Mouse (Mus musculus) forebrain, postnatal 0 days (tissue): Measurements from ENCODE around the gene Nsun2. TPM values are rescaled to one million over a fixed set of nuclear protein-coding genes. Genes with fewer than 3 reads are reported as not detected.

Experiments
- ATAC-seq: fragments of 200-750 bp; cut with Nextera tagmentation; 2 replicates; pipeline ENCODE4 v1.8.0; 2017; ENCODE audit warnings: mild to moderate bottlenecking, moderate library complexity
- DNase-seq: peaks from one replicate; pipeline ENCODE4 v3.0.0-alpha.2; 2015
- H3K27ac ChIP-seq: fragments of 300-500 bp; sonication (generic); 2 replicates; pipeline ENCODE4 v1.5.1; 2014; ENCODE audit warnings: low read depth, mild to moderate bottlenecking, antibody characterized with exemption, low read length, moderate library complexity, mixed read lengths
- H3K27me3 ChIP-seq: fragments of 300-500 bp; sonication (generic); 2 replicates; pipeline ENCODE4 v1.6.1; 2014; ENCODE audit warnings: mild to moderate bottlenecking, low read length, mixed read lengths; ENCODE audit not compliant: insufficient read depth
- H3K36me3 ChIP-seq: fragments of 300-500 bp; sonication (generic); 2 replicates; pipeline ENCODE4 v1.6.1; 2014; ENCODE audit warnings: mild to moderate bottlenecking, moderate library complexity; ENCODE audit not compliant: insufficient read depth
- H3K4me1 ChIP-seq: fragments of 300-500 bp; sonication (generic); 2 replicates; pipeline ENCODE4 v1.6.1; 2014; ENCODE audit warnings: antibody characterized with exemption; ENCODE audit not compliant: insufficient read depth
- H3K4me2 ChIP-seq: fragments of 300-500 bp; sonication (generic); 2 replicates; pipeline ENCODE4 v1.6.1; 2014; ENCODE audit warnings: low read depth, mild to moderate bottlenecking, moderate library complexity
- H3K4me3 ChIP-seq: fragments of 300-500 bp; sonication (generic); 2 replicates; pipeline ENCODE4 v1.5.1; 2014; ENCODE audit warnings: low read depth, low read length, mixed read lengths
- H3K9ac ChIP-seq: fragments of 300-500 bp; sonication (generic); 2 replicates; pipeline ENCODE4 v1.6.1; 2014; ENCODE audit warnings: mild to moderate bottlenecking
- H3K9me3 ChIP-seq: fragments of 300-500 bp; sonication (generic); 2 replicates; pipeline ENCODE4 v1.6.1; 2016; ENCODE audit warnings: low read length
- CTCF ChIP-seq: sonication (generic); IDR thresholded peaks from 2 replicates; pipeline ENCODE4 v1.5.1; 2016; ENCODE audit warnings: antibody characterized with exemption, control low read depth, low read depth
- WGBS: fragments of 180-500 bp; shearing (Covaris S2); extraction: QIAGEN DNeasy Blood & Tissue Kit; methylation state at CpG from one replicate; pipeline ENCODE4 v1.1.7; 2014; 5-methylcytosine and 5-hydroxymethylcytosine counted together
- polyA plus RNA-seq: library from polyadenylated mRNA; unstranded; fragments of >200 nt; fragmentation: Nextera tagmentation; extraction: Ambion mirVana; gene quantifications from 2 replicates; pipeline ENCODE4 v1.2.1, GENCODE M21; 2015
- total RNA-seq: library from RNA; depleted of rRNA; stranded (reverse); fragments of >200 nt; gene quantifications from 2 replicates; pipeline ENCODE4 v1.2.3, GENCODE M21; 2014

Nsun2 gene
- total and polyA plus RNA-seq, 2 experiments from 2014 or later, result 64.3 to 74.4 TPM

DNA sequence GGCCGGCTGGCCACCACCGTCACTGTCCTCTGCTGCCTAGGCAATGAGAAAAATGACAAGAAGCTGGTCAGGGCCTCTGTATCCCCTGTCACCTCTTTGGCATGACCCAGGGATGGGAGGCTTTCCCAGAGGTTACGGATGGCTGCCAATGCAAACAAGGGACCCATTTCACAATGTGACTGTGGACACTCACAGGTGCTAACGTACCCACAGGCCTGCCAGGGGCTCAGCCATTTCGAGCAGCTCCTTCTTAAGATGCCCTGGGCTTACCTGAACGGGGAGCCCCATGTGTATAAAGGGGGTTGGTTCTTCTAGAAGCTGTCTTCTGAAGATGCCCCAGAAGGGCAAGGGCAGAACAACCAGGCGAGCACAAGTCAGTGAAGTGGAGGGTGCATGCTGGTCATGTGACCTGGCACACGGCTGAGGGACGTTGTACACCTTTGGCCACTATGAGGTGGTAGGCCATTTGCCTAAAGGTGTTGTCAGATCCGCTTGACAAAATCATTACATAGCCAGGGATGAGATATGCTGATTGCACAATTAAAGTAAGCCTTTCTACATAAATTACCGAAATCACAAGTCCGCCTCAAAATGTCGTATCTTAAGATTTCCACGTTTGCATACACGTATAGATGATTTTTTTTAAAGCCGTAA is 43.8 kb downstream of the Nsun2 start:
- Histone ChIP-seq H3K4me3 (no peak overlapping the region), H3K27me3 (no peaks in the 10 kb centered on the region), H3K9ac (no peak overlapping the region), H3K4me1 (no peaks in the 10 kb centered on the region), H3K36me3 (no peaks in the 10 kb centered on the region), H3K9me3 (no peaks in the 10 kb centered on the region), H3K27ac (no peak overlapping the region), H3K4me2 (no peak overlapping the region)
- WGBS, result 91% methylated on average over 16 of the region's 16 CpGs
- DNase-seq (no peak), ATAC-seq (no peak)
- TF ChIP-seq CTCF, result no peak

DNA sequence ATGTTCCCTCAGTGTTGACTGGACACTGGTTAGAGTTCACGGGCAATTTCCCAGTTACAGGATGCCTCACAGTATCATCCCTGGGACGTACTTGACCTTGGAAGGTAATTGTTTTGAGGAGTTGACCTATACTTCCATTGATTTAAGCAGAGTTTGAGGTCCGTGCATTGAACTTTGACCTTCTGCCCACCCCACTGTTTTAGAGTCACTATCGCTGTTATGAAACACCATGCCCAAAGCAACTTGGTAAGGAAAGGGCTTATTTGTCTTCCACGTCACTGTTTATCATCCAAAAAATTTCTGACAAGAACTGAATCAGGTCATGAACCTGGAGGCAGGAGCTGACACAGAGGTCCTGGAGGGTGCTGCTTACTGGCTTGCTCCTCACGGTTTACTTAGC is 48.9 kb downstream of the Nsun2 start:
- no peak for TF ChIP-seq CTCF
- no peak for ATAC-seq
- 94% methylated on average over 6 of the region's 6 CpGs for WGBS

GRCm38 (mm10) chr13:69583591-69583990 is 50.0 kb downstream of the Nsun2 start:
- Histone ChIP-seq H3K9ac (no peak overlapping the region), H3K27ac (no peak overlapping the region), H3K36me3 (no peaks in the 10 kb centered on the region), H3K4me1 (no peaks in the 10 kb centered on the region), H3K4me3 (no peak overlapping the region), H3K9me3 (no peaks in the 10 kb centered on the region), H3K4me2 (no peak overlapping the region), H3K27me3 (no peaks in the 10 kb centered on the region)
- ATAC-seq, result no peak
- no peak for TF ChIP-seq CTCF
- no peak for DNase-seq
- WGBS, result 91% methylated on average over 6 of the region's 6 CpGs

More for the DNA sequence above, 48.9 kb downstream of the Nsun2 start:
- no peak overlapping the region for H3K27ac ChIP-seq
- no peaks in the 10 kb centered on the region for H3K9me3 ChIP-seq
- H3K4me1 ChIP-seq, result no peaks in the 10 kb centered on the region
- no peak for DNase-seq
- no peak overlapping the region for H3K4me3 ChIP-seq
- no peaks in the 10 kb centered on the region for H3K27me3 ChIP-seq
- no peaks in the 10 kb centered on the region for H3K36me3 ChIP-seq
- no peak overlapping the region for H3K9ac ChIP-seq
- H3K4me2 ChIP-seq, result no peak overlapping the region

DNA sequence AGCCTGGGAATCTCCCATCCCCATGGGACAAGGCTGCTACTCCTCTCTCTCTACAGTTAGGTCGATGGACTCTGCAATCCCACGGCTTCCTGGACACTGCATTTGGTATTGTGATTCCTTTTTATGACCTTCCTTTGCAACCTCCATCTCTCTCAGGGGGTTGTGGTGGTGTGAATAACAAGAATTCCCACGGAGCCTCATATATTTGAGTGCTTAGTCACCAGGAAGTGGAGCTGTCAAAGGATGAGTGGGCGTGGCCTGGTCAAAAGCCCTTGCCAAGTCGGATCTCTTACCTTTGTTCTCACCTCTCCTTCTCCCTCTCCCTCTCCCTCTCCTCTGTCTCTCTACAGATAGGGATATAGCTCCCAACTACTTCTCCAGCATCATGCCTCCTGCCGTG is 52.3 kb downstream of the Nsun2 start:
- no peaks in the 10 kb centered on the region for H3K36me3 ChIP-seq
- no peak overlapping the region for H3K27ac ChIP-seq
- H3K4me2 ChIP-seq, result no peak overlapping the region
- TF ChIP-seq CTCF, result no peak
- no peak overlapping the region for H3K9ac ChIP-seq
- H3K9me3 ChIP-seq, result no peaks in the 10 kb centered on the region
- H3K27me3 ChIP-seq, result no peaks in the 10 kb centered on the region
- no peaks in the 10 kb centered on the region for H3K4me1 ChIP-seq
- no peak overlapping the region for H3K4me3 ChIP-seq
- DNase-seq, result no peak
- ATAC-seq, result no peak
- WGBS, result 68% methylated on average over 6 of the region's 6 CpGs

DNA sequence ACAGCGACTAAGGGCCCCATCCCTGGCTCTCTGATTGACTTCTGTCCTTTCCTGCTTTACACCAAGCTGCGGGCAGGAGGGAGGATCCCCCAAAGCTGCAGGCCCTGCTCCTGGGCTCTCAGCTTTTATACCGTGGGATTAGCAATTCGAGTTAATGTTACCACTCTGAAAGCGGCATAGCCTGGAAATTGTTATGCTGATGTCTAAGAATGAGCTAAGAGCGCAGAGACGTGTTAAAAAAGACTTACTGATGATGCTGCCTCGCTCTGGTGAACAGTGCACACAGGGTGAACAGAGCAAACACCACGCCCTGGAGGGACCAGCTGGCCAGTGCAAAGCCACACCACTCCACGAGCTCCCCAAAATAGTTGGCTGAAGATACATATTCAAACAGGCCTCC is 52.8 kb downstream of the Nsun2 start:
- no peak overlapping the region for H3K9ac ChIP-seq
- H3K36me3 ChIP-seq, result no peaks in the 10 kb centered on the region
- H3K27me3 ChIP-seq, result no peaks in the 10 kb centered on the region
- WGBS, result 56% methylated on average over 10 of the region's 10 CpGs
- H3K9me3 ChIP-seq, result no peaks in the 10 kb centered on the region
- no peak for TF ChIP-seq CTCF
- no peak overlapping the region for H3K4me3 ChIP-seq
- ATAC-seq (no peak), DNase-seq (no peak)
- H3K27ac ChIP-seq, result no peak overlapping the region
- H3K4me2 ChIP-seq, result no peak overlapping the region
- no peaks in the 10 kb centered on the region for H3K4me1 ChIP-seq

- H3K9ac ChIP-seq, result no peak overlapping the region
- H3K27ac ChIP-seq, result no peak overlapping the region
- no peaks in the 10 kb centered on the region for H3K4me1 ChIP-seq
- H3K9me3 ChIP-seq, result no peaks in the 10 kb centered on the region
- ATAC-seq (no peak), DNase-seq (no peak)
- H3K4me2 ChIP-seq, result no peak overlapping the region
- no peaks in the 10 kb centered on the region for H3K27me3 ChIP-seq
- WGBS, result 89% methylated on average over 3 of the region's 3 CpGs
- H3K36me3 ChIP-seq, result no peaks in the 10 kb centered on the region
- no peak overlapping the region for H3K4me3 ChIP-seq
- TF ChIP-seq CTCF, result no peak
These were observed 54.3 kb downstream of the Nsun2 start for GRCm38 (mm10) chr13:69587849-69588248.

- Histone ChIP-seq H3K9ac (no peak overlapping the region), H3K27ac (no peak overlapping the region), H3K27me3 (no peaks in the 10 kb centered on the region), H3K4me2 (no peak overlapping the region), H3K4me3 (no peak overlapping the region), H3K9me3 (no peaks in the 10 kb centered on the region), H3K4me1 (no peaks in the 10 kb centered on the region), H3K36me3 (no peaks in the 10 kb centered on the region)
- WGBS, result 77% methylated on average over 6 of the region's 6 CpGs
- ATAC-seq (no peak), DNase-seq (no peak)
- TF ChIP-seq CTCF, result no peak
These were observed 54.7 kb downstream of the Nsun2 start for GRCm38 (mm10) chr13:69588263-69588662.
